Mouse (Mus musculus) kidney, adult 2 months (tissue): ENCODE measurements around the gene Tagln3. TPM values are rescaled to one million over a fixed set of nuclear protein-coding genes. Genes with fewer than 3 reads are reported as not detected.

Experiments
- DNase-seq: peaks from one replicate; pipeline ENCODE4 v3.0.0; 2021
- H3K27ac ChIP-seq: fragments of 200-500 bp; 2 replicates; pipeline ENCODE4 v1.5.1; 2012; ENCODE audit warnings: low read depth, low read length, control low read depth, inconsistent platforms; ENCODE audit not compliant: insufficient read depth
- H3K27me3 ChIP-seq: fragments of 200-500 bp; replicated peaks from 2 replicates; pipeline ENCODE4 v1.6.1; 2012; ENCODE audit warnings: mild to moderate bottlenecking, moderate library complexity, low read length, inconsistent platforms; ENCODE audit not compliant: control insufficient read depth, insufficient read depth
- H3K36me3 ChIP-seq: fragments of 200-500 bp; 2 replicates; pipeline ENCODE4 v1.6.1; 2012; ENCODE audit warnings: mild to moderate bottlenecking, moderate library complexity, low read length, inconsistent platforms; ENCODE audit not compliant: control insufficient read depth, insufficient read depth
- H3K4me1 ChIP-seq: fragments of 200-500 bp; 2 replicates; pipeline ENCODE4 v1.6.1; 2011; ENCODE audit warnings: low read length; ENCODE audit not compliant: control insufficient read depth, insufficient read depth
- H3K4me3 ChIP-seq: fragments of 200-500 bp; 2 replicates; pipeline ENCODE4 v1.5.1; 2011; ENCODE audit warnings: mild to moderate bottlenecking, low read depth, low read length, control low read depth; ENCODE audit not compliant: insufficient read depth
- CTCF ChIP-seq: fragments of 200-500 bp; conservative IDR thresholded peaks from 2 replicates; pipeline ENCODE4 v1.5.1; 2011; ENCODE audit warnings: low read depth, mild to moderate bottlenecking, control low read depth, low read length, moderate library complexity, mixed read lengths; ENCODE audit not compliant: insufficient read depth, insufficient read length
- POLR2A ChIP-seq: fragments of 200-500 bp; IDR thresholded peaks from one replicate; pipeline ENCODE4 v1.6.1; 2011; ENCODE audit warnings: low read depth, low read length, control low read depth
- WGBS: fragments of 180-500 bp; shearing (Covaris S2); methylation state at CpG from one replicate; pipeline ENCODE4 v1.1.7; 2018; 5-methylcytosine and 5-hydroxymethylcytosine counted together
- polyA plus RNA-seq: library from polyadenylated mRNA; depleted of rRNA; stranded (reverse); fragments of >200 nt; gene quantifications from 2 replicates; pipeline ENCODE4 v1.2.3, GENCODE M21; 2012; rRNA removed

The Tagln3 gene
- polyA plus RNA-seq, 1 experiment, result 1.3 TPM

DNA sequence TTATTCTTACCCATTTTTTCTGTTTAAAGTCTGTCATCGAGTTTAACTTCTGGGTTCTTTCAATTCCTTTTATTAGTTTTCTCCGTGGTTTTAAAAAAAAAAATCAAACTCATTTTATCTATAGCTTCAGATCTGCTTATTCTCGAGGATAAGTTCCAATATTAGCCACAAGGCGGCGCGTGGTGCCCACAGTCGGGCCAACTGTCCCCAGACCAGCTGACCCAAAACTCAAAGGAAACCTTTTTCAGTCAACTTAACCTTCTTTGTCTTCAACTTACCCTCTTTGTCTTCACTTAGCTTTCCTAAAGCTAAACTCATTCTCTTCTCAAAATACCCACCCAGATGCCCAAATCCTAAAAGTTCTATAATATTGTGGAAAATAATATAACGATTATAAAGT is 39.6 kb downstream of the Tagln3 start:
- H3K4me3 ChIP-seq, result no peak overlapping the region
- DNase-seq, result peak; percentile 69
- TF ChIP-seq POLR2A (no peak), CTCF (peak; percentile 81)
- no peaks in the 10 kb centered on the region for H3K36me3 ChIP-seq
- no peak overlapping the region for H3K27ac ChIP-seq
- 14% methylated on average over 8 of the region's 8 CpGs for whole genome bisulfite sequencing
- no peaks in the 10 kb centered on the region for H3K27me3 ChIP-seq
- no peaks in the 10 kb centered on the region for H3K4me1 ChIP-seq

DNA sequence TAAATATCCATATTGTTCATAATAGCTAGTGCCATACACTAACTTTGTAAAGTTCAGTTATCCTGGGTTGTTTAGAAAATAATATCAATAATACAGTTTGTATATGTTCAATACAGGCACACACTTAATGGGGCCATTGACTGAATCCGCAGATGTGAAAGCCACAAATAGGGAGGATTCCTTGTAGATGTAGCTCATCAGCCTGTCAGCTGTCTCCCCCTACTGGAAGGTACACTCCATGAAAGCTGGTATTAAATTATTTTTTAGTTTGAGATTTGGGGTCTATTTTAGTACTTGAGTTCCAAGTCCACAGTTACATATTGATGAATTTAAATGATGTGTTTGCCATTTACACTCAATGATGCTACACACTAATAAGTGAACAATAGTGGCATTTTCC is 47.9 kb downstream of the Tagln3 start:
- 18% methylated on average over 1 of the region's 1 CpGs for WGBS
- no peaks in the 10 kb centered on the region for H3K4me1 ChIP-seq
- no peak overlapping the region for H3K4me3 ChIP-seq
- TF ChIP-seq POLR2A (no peak), CTCF (peak; percentile 30)
- no peak overlapping the region for H3K27ac ChIP-seq
- H3K36me3 ChIP-seq, result no peaks in the 10 kb centered on the region
- peak; percentile 20 for DNase-seq
- no peaks in the 10 kb centered on the region for H3K27me3 ChIP-seq

- Histone ChIP-seq H3K27ac (no peak overlapping the region), H3K4me3 (no peak overlapping the region), H3K4me1 (peaks cover 3% of the 10 kb centered on the region; the same call in 1 of the 2 replicates), H3K27me3 (no peaks in the 10 kb centered on the region), H3K36me3 (no peaks in the 10 kb centered on the region)
- peak; percentile 27 for DNase-seq
- WGBS, result 19% methylated on average over 4 of the region's 4 CpGs
- no peak for TF ChIP-seq POLR2A
- no peak for TF ChIP-seq CTCF
These were observed 54.4 kb downstream of the Tagln3 start for GRCm38 (mm10) chr16:45670005-45670404.

DNA sequence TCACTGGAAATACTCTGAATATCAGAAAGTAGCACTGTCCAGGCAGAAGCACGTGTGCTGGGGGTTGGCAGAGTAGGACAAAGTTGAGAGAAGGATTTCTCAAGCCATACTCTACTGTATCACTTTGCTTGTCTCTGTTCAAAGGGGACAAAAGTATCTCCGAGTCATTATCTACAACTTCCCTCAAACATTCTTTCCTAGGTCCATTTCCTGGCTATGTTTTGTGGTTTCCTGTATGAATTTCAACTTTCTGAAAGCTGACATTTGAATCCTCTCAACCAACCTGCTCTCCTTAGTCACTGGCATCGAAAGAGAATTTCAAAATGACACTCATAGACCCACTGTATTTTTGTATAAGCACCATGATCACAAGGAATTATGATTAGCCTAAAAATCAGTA is 56.2 kb downstream of the Tagln3 start:
- 60% methylated on average over 3 of the region's 3 CpGs for WGBS
- TF ChIP-seq POLR2A (no peak), CTCF (no peak)
- H3K27me3 ChIP-seq, result no peaks in the 10 kb centered on the region
- H3K36me3 ChIP-seq, result no peaks in the 10 kb centered on the region
- no peak overlapping the region for H3K4me3 ChIP-seq
- DNase-seq, result no peak
- peaks cover 3% of the 10 kb centered on the region; the same call in 1 of the 2 replicates for H3K4me1 ChIP-seq
- no peak overlapping the region for H3K27ac ChIP-seq

DNA sequence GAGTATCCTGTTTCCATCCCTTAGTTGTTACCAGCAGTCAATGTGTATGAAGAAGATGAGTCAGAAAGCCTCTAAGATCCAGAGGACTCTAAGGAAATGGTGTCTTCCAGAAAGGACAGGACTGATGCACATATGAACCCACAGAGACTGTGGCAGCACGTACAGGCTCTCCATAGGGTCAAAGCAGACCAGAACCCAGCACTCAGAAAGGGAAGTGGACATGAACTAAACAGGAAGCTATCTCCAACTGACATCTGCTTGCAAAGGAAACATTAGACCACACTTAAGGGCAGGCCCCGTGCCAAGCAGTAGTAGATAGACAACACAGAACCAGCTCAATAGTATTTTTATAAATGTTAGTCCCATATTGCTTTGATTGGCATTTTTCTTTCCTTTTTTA is 58.3 kb downstream of the Tagln3 start:
- WGBS, result 72% methylated on average over 2 of the region's 2 CpGs
- TF ChIP-seq POLR2A (no peak), CTCF (no peak)
- Histone ChIP-seq H3K4me1 (peaks cover 3% of the 10 kb centered on the region; the same call in 1 of the 2 replicates), H3K36me3 (no peaks in the 10 kb centered on the region), H3K4me3 (no peak overlapping the region), H3K27me3 (no peaks in the 10 kb centered on the region), H3K27ac (no peak overlapping the region)
- no peak for DNase-seq

DNA sequence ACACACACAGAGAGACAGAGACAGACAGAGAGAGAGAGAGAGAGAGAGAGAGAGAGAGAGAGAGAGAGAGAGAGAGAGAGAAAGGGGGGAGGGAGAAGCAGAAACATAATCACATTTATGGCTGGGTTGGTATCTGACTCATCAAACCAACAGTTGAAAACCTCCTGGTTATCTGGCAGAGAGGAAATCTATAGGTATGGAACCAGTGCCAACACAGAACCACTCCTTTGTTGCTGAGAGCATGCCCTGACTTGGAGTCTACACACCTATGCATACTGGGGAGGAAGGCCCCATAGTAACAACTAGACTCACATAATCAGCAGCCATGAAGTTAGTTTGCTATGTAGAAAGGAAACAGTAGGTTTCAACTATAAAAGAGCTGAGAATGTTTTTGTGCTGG is 62.0 kb downstream of the Tagln3 start:
- H3K36me3 ChIP-seq, result no peaks in the 10 kb centered on the region
- no peak overlapping the region for H3K4me3 ChIP-seq
- H3K4me1 ChIP-seq, result no peaks in the 10 kb centered on the region
- H3K27me3 ChIP-seq, result no peaks in the 10 kb centered on the region
- DNase-seq, result no peak
- no peak for TF ChIP-seq POLR2A
- TF ChIP-seq CTCF, result no peak
- H3K27ac ChIP-seq, result no peak overlapping the region

Other genes with a start within 250 kb of the Tagln3 start
- 0.05 TPM in 1 of 2 replicates, not detected in the other for gene Gm609, start 231.6 kb downstream of the Tagln3 start, polyA plus RNA-seq
- not detected in 2 replicates for gene Gm17783, start 192.6 kb downstream of the Tagln3 start, polyA plus RNA-seq
- gene Slc9c1, start 189.3 kb downstream of the Tagln3 start, polyA plus RNA-seq, result not detected in 2 replicates
- 0.11 and 0.44 TPM in 2 replicates for gene Gcsam, start 114.2 kb downstream of the Tagln3 start, polyA plus RNA-seq
- gene BC016579, start 70.5 kb downstream of the Tagln3 start, polyA plus RNA-seq, result 0.05 and 0.07 TPM in 2 replicates
- gene Tmprss7, start 30.9 kb downstream of the Tagln3 start, polyA plus RNA-seq, result 0.05 TPM in 1 of 2 replicates, not detected in the other
- 8.0 and 9.2 TPM in 2 replicates for gene Abhd10, start 18.3 kb upstream of the Tagln3 start, polyA plus RNA-seq
- 55.4 and 73.5 TPM in 2 replicates for gene Phldb2, start 229.0 kb upstream of the Tagln3 start, polyA plus RNA-seq